Mouse (Mus musculus): ENCODE data around the gene Dbt. TPM values are rescaled to one million over a fixed set of nuclear protein-coding genes. Genes with fewer than 3 reads are reported as not detected.
"Not testable (repeated sequence)": the region's sequence is repeated elsewhere in the genome, so short reads cannot be mapped to it uniquely, and the experiment has no call there.

The Dbt gene
- polyA plus RNA-seq, 1 experiment from 2014 or later = 14.6 TPM

DNA sequence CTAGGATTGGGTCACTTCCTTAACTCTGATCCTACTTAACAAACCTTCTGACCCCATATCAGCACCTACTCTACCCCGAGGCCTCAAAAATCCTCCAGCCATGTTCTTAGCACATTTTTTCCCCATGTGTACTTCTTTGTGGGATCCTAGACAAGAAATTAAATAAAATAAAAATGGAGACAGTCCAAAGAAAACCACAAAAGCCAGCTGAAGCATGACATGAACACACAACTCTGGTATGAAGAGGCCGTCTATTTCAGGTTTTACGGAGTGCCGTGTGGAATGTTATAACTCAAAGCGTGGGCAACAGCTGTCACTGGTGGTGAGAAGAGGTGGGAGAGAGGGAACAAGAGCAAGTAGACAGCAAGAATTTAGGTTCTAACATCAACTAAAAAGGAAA is 38.5 kb downstream of the Dbt start:
- WGBS = 95% methylated on average over 5 of the region's 5 CpGs

GRCm38 (mm10) chr3:116561315-116561714 is 48.4 kb downstream of the Dbt start:
- H3K36me3 ChIP-seq; H3K4me1 ChIP-seq; H3K27me3 ChIP-seq; H3K4me2 ChIP-seq (replicated peaks); H3K9me3 ChIP-seq; ATAC-seq (replicated peaks); H3K9ac ChIP-seq (replicated peaks); H3K27ac ChIP-seq (replicated peaks); H3K4me3 ChIP-seq: not testable (repeated sequence)
- WGBS = 95% methylated on average over 14 of the region's 14 CpGs

More for the DNA sequence above, 38.5 kb downstream of the Dbt start:
- Histone ChIP-seq H3K4me1 (no peaks in the 10 kb centered on the region), H3K36me3 (peaks cover 13% of the 10 kb centered on the region; the same call in 1 of the 2 replicates), H3K27ac (replicated peaks) (no peak overlapping the region), H3K9me3 (no peaks in the 10 kb centered on the region), H3K4me2 (replicated peaks) (no peak overlapping the region), H3K27me3 (no peaks in the 10 kb centered on the region), H3K9ac (replicated peaks) (no peak overlapping the region), H3K4me3 (no peak overlapping the region)
- ATAC-seq (replicated peaks) = no peak

GRCm38 (mm10) chr3:116562408-116563094 is 49.7 kb downstream of the Dbt start, which contains the start of gene Lrrc39:
Gene Lrrc39, plus strand, starts transcription at chr3:116562973.
- WGBS = 87% methylated on average over 7 of the region's 7 CpGs
- no peaks in the 10 kb centered on the region for H3K9me3 ChIP-seq
- no peak within 1 kb of the TSS for H3K4me3 ChIP-seq
- H3K9ac ChIP-seq (replicated peaks) = no peak within 1 kb of the TSS
- no peaks in the 10 kb centered on the region for H3K27me3 ChIP-seq
- ATAC-seq (replicated peaks) = no peak
- no peak within 1 kb of the TSS for H3K4me2 ChIP-seq (replicated peaks)
- H3K36me3 ChIP-seq = no peaks in the 10 kb centered on the region
- H3K27ac ChIP-seq (replicated peaks) = no peak within 1 kb of the TSS
- H3K4me1 ChIP-seq = no peaks in the 10 kb centered on the region

GRCm38 (mm10) chr3:116563095-116563492 is 50.2 kb downstream of the Dbt start:
- no peak overlapping the region for H3K4me3 ChIP-seq
- no peaks in the 10 kb centered on the region for H3K36me3 ChIP-seq
- H3K9ac ChIP-seq (replicated peaks) = no peak overlapping the region
- no peaks in the 10 kb centered on the region for H3K27me3 ChIP-seq
- no peak overlapping the region for H3K4me2 ChIP-seq (replicated peaks)
- H3K27ac ChIP-seq (replicated peaks) = no peak overlapping the region
- no peak for ATAC-seq (replicated peaks)
- H3K9me3 ChIP-seq = no peaks in the 10 kb centered on the region
- no peaks in the 10 kb centered on the region for H3K4me1 ChIP-seq
- WGBS = 85% methylated on average over 7 of the region's 7 CpGs

GRCm38 (mm10) chr3:116570628-116571027 is 57.8 kb downstream of the Dbt start:
- Histone ChIP-seq H3K27ac (replicated peaks) (no peak overlapping the region), H3K4me3 (no peak overlapping the region)
- WGBS = 82% methylated on average over 2 of the region's 2 CpGs

GRCm38 (mm10) chr3:116577286-116577685 is 64.4 kb downstream of the Dbt start:
- Histone ChIP-seq H3K27ac (replicated peaks) (no peak overlapping the region), H3K4me2 (replicated peaks) (no peak overlapping the region), H3K9ac (replicated peaks) (no peak overlapping the region), H3K4me1 (no peaks in the 10 kb centered on the region), H3K4me3 (no peak overlapping the region), H3K9me3 (no peaks in the 10 kb centered on the region), H3K27me3 (no peaks in the 10 kb centered on the region), H3K36me3 (peaks cover 27% of the 10 kb centered on the region)
- WGBS = 69% methylated on average over 3 of the region's 3 CpGs
- no peak for ATAC-seq (replicated peaks)

More at GRCm38 (mm10) chr3:116570628-116571027, 57.8 kb downstream of the Dbt start:
- no peaks in the 10 kb centered on the region for H3K9me3 ChIP-seq
- H3K27me3 ChIP-seq = no peaks in the 10 kb centered on the region
- H3K36me3 ChIP-seq = no peaks in the 10 kb centered on the region
- no peak overlapping the region for H3K9ac ChIP-seq (replicated peaks)
- no peaks in the 10 kb centered on the region for H3K4me1 ChIP-seq
- no peak overlapping the region for H3K4me2 ChIP-seq (replicated peaks)
- no peak for ATAC-seq (replicated peaks)

DNA sequence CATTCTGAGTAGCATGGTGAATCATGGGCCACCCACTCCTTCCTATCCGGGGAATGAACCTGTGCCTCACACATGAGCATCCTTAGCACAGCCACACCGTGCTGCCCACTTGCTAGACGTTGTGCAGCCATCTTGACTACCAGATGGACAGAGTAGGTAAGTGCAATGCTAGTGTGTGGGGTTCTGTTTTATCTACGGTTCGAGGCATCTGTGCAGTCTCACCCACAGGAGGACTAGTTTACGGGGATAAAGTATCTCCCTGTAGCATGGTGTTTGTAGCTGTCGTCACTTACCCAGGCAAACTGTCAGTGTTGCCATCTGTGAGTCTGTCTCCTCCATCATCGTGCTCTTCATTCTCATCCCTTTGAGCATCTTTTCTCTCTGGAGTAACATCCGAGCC is 69.3 kb downstream of the Dbt start:
- no peak overlapping the region for H3K4me2 ChIP-seq (replicated peaks)
- H3K4me3 ChIP-seq = no peak overlapping the region
- peaks cover 62% of the 10 kb centered on the region for H3K36me3 ChIP-seq
- no peak overlapping the region for H3K9ac ChIP-seq (replicated peaks)
- H3K4me1 ChIP-seq = no peaks in the 10 kb centered on the region
- WGBS = 95% methylated on average over 9 of the region's 9 CpGs
- no peaks in the 10 kb centered on the region for H3K9me3 ChIP-seq
- no peak overlapping the region for H3K27ac ChIP-seq (replicated peaks)
- no peak for ATAC-seq (replicated peaks)
- no peaks in the 10 kb centered on the region for H3K27me3 ChIP-seq

- no peaks in the 10 kb centered on the region for H3K27me3 ChIP-seq
Observed at GRCm38 (mm10) chr3:116594076-116594727, 81.3 kb downstream of the Dbt start.

GRCm38 (mm10) chr3:116594728-116595602 is 82.1 kb downstream of the Dbt start, which contains the start of gene Sass6:
Gene Sass6, plus strand, starts transcription at chr3:116594982.
- Histone ChIP-seq H3K4me2 (replicated peaks) (peak within 1 kb of the TSS; percentile 74), H3K9ac (replicated peaks) (peak within 1 kb of the TSS; percentile 74), H3K9me3 (no peaks in the 10 kb centered on the region), H3K27me3 (no peaks in the 10 kb centered on the region), H3K36me3 (peaks cover 17% of the 10 kb centered on the region), H3K4me3 (peak within 1 kb of the TSS; percentile 76), H3K4me1 (peaks cover 17% of the 10 kb centered on the region), H3K27ac (replicated peaks) (peak within 1 kb of the TSS; percentile 89)
- peak; percentile 99 for ATAC-seq (replicated peaks)
- WGBS = under 1% methylated on average over 65 of the region's 65 CpGs

More at GRCm38 (mm10) chr3:116594076-116594727, 81.3 kb downstream of the Dbt start:
- Histone ChIP-seq H3K4me2 (replicated peaks) (peak overlapping the region; percentile 42), H3K36me3 (peaks cover 24% of the 10 kb centered on the region), H3K9me3 (no peaks in the 10 kb centered on the region), H3K9ac (replicated peaks) (peak overlapping the region; percentile 74), H3K27ac (replicated peaks) (peak overlapping the region; percentile 89), H3K4me3 (peak overlapping the region; percentile 76), H3K4me1 (peaks cover 17% of the 10 kb centered on the region)
- 2% methylated on average over 22 of the region's 22 CpGs for WGBS
- peak; percentile 83 for ATAC-seq (replicated peaks)

GRCm38 (mm10) chr3:116595603-116595991 is 82.7 kb downstream of the Dbt start:
- no peak for ATAC-seq (replicated peaks)
- Histone ChIP-seq H3K4me3 (peak overlapping the region; percentile 76), H3K27me3 (no peaks in the 10 kb centered on the region), H3K4me1 (peaks cover 17% of the 10 kb centered on the region), H3K9me3 (no peaks in the 10 kb centered on the region), H3K27ac (replicated peaks) (peak overlapping the region; percentile 46; the same call in 1 of the 2 replicates), H3K36me3 (peaks cover 12% of the 10 kb centered on the region), H3K4me2 (replicated peaks) (peak overlapping the region; percentile 74), H3K9ac (replicated peaks) (peak overlapping the region; percentile 52)
- 8% methylated on average over 10 of the region's 10 CpGs for WGBS

Measured in forebrain, embryonic 15.5 days (tissue).